Mouse (Mus musculus): ENCODE measurements around the gene Ppp1r12b.

The Ppp1r12b gene

DNA sequence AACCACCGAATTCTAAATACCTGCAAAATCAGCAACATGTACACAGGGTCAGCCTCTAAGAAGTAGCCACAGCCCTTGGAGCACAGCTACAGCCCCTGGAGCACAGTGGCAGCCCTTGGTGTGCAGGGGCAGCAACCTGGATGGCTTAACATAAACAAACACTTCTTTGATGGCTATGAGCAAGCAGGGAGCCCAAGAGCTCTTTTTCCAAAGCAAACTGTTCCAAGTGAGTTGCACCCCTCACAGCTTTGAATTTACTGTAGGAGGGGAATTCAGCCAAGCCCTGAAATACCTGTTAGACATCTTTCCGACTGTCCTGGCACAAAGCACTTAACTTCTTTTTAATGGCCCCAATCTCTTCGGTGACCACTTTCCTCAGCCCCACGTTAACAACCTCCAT lies 14.9 kb downstream of the Ppp1r12b start:
- no peak for DNase-seq (ENCODE audit: low spot score in 2 of 2)

DNA sequence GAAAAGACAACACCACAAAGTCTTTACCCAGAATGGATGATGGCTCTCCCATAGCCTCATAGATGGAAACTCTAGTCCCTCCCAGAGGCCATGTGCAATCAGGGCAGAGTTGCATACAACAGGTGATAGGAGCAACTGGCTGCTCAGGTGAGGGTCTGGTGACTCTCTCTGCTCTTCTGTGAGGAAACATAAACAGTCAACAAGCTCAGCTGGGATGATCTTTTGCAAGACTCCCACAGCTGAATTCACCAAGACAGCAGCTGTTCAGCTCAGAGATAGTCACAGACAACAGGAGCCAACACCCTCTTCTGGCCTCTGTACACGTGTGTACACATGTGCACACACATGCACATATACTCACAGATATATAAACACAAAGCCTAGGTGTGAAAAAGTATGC lies 17.5 kb downstream of the Ppp1r12b start:
- DNase-seq (ENCODE audit: low spot score in 2 of 2): no peak

DNA sequence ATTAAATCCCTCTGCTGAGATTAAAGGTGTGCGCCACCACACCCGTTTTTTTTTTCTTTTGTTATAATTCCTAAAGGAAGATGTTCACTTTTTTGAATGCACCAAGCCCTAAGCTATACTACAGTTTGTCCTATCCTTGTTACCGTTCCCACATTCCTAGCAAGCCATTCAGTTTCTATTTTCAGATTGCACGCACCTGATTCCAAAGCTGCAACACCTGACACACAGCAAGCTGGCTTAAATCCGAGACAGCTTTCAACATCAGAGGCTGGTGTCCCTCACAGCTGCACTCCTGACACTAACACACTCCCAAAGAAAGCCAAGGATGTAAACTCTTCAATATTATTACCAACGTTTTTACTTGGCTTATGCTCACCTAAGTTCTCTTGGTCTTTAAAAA lies 19.4 kb downstream of the Ppp1r12b start:
- DNase-seq (ENCODE audit: low spot score in 2 of 2): no peak

DNA sequence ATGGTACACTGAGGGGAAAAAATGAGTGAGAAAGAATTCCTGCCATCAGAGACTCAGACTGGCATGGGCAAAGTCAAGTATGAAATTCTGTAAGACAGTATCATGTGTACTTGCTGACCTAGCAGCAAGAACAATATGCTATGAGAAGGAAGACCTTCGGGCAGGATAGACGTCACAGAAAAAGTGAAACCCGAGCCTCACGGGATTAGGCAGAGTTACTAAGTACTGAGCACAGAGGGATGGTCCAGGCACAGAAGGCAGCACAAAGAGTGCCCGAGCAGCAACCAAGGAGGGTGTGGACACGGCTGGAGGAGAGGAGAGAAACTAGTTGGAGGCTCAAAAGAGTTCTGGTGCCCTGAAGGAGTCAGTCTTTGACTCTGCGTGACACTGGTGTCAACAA lies 23.3 kb downstream of the Ppp1r12b start:
- no peak for DNase-seq (ENCODE audit: low spot score in 2 of 2)

DNA sequence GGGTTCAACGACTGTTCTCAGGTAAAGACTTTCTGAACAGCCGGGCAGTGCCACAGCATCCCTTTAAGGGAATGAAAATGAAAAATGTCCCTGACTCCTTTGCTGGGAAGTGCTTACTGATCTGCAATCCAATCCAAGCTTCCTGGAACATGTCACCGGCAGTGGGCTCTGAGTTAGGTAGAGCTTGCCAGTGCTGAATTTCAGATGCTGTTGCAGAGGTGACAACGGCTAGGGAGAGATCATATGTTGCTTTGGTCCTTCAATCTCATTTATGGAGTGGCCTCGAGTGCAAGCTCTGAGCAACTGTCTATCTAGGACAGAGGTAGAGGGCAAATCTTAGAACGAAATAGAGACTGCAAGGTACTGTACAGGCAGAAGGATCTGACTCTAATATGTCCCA lies 36.7 kb downstream of the Ppp1r12b start:
- DNase-seq (ENCODE audit: low spot score in 2 of 2): no peak

DNA sequence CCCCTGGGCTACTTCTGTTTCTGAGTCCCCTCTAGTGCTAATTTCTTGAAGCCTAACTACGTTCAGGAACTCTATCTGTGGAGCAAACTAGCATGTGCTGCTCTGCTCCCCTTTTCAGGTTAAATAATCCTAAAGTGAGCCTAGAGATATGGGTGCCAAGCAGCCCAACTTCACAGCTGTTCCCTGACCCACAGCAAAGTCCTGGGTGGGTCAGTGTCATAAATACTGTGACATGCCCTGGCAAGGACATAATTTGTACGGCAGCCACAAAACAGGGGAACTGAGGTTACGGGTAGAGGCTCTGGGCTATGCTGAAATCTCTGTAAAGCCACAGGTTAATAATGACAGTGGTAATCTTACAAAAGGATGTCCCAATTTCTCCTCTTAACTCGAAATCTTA lies 40.3 kb downstream of the Ppp1r12b start:
- DNase-seq (ENCODE audit: low spot score in 2 of 2): no peak

DNA sequence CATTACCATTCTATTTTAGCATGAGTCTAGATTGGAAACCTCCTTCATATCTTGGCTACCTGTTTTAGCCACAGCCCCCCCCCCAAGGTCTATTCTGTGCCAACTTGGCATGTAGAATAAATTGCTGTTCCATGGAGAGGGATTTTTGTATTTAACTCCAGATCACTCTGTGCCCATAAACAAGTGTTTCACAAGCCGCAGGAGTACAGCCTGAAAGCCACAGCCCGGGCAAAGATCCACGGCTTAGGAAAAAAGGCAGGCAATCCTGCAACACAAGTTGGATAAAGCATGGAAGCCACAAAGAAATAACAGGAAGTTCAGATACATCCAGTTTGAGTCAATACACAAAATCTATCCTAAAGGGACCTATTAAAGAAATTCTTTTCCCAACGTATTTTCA lies 42.2 kb downstream of the Ppp1r12b start:
- no peak for DNase-seq (ENCODE audit: low spot score in 2 of 2)

DNA sequence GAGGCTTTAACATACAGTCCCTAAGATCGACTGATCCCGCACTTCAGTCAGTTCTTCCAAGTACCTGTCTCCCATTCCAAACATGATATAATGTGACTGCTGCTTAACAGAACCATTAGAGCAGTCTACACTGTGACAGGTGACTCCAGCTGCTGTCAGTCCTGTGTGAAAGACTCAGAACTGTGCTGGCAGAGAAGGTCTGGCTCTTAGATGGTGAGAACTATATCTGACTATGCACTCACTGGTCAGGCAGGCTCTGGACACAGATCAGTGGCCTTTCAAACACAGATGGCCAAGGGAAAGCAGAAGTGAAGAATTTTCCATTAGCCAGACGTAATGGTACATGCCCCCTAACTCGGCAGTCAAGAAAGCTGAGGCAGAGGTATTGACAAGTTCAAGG lies 43.9 kb downstream of the Ppp1r12b start:
- no peak for DNase-seq (ENCODE audit: low spot score in 2 of 2)

DNA sequence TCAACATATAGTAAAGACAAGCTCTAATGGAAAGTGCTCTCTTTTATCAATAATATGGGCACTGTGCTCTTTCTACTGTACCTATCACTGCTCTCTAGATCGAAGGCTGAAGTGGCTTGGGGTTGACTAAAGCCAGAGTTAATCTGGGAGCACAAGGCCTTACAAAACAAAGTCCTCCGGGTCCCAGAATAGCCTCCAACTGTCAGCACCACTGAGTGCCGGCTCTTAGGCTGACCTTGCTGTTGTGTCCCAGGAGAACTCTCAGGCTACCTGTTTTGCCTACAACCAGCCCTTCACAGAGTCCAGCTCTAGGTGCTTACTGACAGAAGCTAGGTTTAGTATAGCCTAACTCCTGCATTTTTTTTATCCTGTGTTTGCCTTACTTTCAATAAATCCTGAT lies 45.7 kb downstream of the Ppp1r12b start:
- no peak for DNase-seq (ENCODE audit: low spot score in 2 of 2)

DNA sequence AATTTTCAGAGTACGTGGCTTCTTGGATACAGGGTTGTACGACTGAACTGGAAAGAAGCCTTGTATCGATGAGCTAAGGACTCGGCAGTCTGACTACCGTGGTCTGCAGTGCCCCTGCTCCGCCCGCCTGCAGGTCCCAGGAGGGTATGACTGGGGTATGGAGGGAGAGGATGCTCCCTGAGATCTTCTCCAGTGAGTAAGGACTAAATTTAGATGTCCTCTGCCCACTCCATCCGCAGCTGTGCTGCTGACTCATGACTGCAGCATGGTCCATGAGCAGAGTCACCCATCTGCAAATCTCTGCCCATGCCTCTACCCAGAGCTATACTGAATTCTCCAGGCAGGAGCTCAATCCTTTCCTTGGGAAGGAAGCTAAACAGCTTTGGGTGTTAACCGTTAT lies 46.3 kb downstream of the Ppp1r12b start:
- no peak for DNase-seq (ENCODE audit: low spot score in 2 of 2)

DNA sequence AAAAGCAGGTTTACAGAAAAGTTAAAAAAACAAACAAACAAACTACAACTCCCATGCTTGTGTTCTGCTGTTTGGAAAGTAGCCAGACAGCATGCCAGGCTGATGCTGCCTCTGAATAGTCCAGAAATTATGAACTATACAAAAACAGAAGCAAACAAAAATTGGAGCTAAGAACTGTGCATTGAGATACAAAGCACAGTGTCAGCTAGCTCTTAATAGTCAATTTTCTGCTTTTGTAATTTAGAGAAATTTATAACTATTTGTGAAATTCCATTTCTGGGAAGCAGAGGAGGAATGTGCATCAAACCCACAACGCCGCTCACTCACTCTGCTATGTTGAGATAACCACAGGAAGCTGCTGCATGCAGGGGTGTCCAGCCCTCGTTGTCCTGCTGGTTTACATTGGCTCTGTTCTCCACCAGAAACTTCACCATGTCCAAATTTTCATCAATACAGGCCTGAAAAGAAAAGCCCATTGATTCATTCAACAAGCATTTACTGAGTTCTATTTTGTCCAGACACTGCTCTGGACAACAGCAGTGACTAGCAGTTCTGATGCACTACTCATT lies 53.6 kb downstream of the Ppp1r12b start:
- no peak for DNase-seq (ENCODE audit: low spot score in 2 of 2)

DNA sequence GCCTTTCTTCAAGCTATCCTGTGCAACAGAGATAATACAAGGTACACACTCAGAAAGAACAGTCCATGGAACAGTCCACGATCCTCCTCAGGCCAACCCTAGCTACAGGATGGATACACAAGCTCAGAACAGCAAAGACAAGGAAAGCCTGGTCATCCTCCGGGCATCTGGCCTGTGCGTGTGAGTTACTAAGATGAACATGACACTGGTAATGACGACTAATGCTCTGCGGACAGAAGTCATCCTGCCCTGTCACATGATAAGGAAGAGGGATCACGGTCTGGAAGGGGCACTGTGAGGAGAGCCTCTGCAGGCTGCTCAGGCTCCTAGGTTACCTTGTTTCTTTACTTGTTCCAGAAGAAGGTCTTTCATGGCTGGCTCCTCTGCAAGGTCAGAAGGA lies 59.7 kb downstream of the Ppp1r12b start:
- DNase-seq (ENCODE audit: low spot score in 2 of 2): no peak

DNA sequence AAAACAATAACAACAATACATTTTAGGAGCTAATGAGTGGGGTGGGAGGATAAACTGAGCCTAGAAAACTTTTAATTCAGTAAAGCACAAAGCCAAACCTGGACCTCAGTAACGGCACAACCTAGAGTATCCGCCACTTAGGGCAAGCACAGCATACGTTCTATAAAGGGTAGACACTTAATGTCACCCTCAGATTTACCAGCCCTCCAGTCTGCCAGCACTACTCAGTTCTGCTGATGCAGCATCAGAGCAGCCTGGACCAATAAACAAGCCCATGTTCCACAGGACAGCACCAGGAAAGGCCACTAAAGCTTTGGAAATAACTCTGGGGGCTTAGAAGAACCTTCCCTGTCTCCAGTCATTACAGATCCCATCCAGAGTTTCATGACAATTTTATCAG lies 60.9 kb downstream of the Ppp1r12b start:
- DNase-seq (ENCODE audit: low spot score in 2 of 2): no peak

DNA sequence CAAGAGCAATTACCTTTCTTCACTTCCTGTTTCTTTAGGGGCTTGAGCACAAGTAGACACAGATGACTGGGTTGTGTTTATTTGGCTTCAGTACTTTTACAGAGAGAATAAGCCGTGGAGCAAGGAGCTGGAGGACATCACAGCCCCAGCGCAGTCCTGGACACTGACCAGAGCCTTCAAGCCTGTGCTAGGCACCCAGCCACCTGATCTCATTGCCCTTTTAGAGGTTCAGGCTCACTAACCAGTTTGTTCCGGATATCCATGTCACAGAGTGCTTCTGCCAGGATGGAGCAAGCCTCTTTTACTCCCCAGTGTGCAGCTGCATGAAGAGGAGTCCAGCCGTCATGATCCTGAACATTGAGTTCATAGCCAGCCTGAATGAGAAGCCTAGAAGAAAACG lies 63.8 kb downstream of the Ppp1r12b start:
- DNase-seq (ENCODE audit: low spot score in 2 of 2): no peak

DNA sequence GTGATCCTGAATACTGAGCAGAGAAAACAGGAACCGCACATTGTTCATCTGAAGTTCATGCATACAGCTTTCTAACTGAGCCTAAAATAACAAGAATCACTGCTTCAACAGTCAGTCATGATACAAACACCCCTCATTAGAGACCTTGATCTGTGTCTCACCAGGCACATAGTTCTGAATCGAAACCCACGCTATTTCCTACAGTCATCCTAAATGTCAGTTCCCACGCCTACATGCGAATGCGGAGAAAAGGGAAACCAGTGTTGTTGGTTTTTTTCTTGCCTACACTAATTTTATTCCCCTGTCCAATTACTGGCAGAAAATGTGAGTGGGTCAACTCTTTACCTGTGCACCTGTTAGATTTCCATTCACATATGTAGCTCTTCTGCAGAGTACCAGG lies 66.1 kb downstream of the Ppp1r12b start:
- DNase-seq (ENCODE audit: low spot score in 2 of 2): no peak

DNA sequence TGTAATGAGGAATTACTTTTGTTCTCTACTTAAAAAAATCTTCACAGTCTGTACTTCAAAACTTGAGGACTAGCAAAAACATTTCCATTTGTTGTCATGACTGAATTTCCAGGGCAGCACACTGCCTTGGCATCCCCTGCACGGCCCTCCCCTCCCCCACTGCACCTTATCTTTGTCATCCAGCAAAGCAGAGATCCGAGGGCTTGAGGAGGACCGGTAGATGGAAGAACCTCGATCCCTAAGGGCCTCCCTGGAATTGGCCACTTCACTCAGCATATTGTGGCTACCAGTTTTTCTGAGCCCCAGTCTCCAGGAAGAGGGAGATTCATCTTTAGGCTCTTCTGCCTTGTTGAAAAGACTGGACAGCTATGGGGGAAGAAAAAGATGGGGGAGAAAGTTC lies 79.9 kb downstream of the Ppp1r12b start:
- no peak for DNase-seq (ENCODE audit: low spot score in 2 of 2)

DNA sequence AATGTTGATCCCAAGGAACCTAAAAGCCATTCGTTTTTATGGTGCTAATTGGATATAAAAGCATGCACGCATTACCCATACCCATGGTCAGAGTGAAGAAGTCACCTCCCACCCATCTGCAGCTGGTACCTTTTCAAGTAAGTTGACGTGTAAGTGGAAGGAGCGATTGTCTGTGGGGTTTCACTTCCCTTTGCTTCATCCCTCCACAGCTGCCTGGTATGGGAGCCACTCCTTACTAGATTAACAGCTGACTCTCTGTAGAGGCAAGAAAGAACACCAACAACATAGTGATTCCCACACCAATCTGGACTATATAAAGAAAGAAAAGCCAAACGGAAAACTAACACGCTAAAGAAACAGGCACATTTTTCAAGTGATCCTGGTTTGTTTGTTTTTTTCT lies 83.1 kb downstream of the Ppp1r12b start:
- peak in 1 of 2 experiments; percentile 22 for DNase-seq (ENCODE audit: low spot score in 2 of 2)

DNA sequence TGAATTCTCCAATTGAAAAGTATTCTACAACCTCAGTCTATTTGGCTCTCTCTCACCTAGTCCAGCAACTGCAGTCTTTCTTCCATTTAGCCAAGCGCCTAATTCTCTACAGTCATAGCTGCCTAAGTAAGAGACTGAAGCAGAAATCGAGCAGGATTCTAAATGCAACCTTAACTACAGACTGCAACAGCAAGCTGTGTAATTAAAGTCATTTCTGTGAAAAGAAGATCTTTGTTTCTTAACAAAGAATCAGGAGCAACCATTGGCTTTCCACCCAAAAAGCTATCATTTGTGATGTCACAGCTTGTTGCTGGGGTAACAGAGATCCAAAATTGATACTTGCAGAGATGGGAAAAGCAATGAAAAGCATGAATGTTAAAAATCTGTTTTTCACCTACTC lies 89.3 kb downstream of the Ppp1r12b start:
- DNase-seq (ENCODE audit: low spot score in 2 of 2): no peak

DNA sequence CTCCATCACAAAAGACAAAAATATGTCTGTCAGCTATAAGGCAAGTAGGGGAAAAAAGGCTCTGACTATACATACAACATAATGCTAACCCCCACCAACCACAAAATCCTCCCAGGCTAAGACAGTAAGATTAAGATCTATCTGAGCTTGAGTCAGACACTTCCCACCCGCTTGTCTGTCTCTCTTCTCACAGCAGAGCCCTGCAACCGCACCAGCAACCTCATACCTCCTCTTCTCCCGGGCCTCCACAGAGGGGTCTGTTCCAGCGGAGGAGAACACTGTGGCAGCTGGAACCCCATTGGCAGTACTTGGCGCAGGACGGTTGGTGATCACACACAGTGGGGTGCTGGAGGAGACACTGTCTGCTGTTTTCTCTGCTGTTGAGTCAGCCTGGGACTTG lies 90.2 kb downstream of the Ppp1r12b start:
- DNase-seq (ENCODE audit: low spot score in 2 of 2): no peak

DNA sequence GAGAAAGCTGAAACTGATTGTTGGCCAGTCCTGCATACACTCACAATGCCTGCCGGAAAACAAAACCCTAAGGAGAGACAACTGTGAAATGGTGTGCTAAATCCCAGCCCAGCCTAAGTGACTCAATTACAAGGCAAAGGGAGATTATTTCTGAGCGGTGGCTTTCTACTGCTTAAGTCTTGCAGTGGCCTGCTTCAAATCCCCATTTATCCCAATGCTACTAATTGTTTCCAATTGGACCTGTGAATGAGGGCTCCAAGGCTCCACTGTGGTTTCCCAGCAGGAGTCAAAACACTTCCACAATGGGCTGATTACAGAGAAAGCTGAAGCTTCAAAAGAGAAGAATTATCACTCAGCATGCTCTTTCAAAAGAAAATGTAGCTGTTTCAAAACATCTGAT lies 95.2 kb downstream of the Ppp1r12b start:
- DNase-seq (ENCODE audit: low spot score in 2 of 2): no peak

DNA sequence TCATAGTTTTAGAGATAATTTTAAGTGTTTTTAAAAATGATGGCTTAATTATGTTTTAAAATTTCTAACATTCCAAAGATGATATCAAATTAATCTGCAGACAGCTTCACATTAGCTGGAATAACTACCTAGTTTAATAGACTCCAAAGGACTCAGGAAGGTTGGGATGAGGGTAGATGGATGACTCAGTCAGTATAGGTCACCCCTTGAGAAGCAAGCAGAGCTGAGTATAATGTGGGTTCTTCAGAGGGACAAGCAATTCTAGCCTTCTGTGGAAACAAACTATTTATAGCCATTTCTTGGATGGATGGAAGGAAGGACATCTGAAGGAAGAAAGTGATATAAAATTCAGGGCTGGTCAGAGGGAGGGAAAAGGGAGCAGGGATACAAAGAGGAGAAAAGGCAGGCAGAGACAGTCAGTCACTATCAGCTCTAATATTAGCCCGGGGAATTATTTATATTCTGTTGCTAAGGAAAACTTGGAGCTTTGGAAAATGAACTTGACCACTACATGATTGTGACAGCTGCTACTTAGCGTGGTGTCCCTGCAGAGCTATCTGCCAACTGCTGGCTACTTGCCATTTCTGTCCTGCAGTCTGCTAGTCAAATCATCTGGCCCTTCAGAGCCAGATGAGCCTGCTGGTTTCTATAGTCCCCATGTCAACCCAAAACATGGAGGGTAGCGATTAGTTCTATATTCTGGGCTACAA lies 97.2 kb downstream of the Ppp1r12b start:
- DNase-seq (ENCODE audit: low spot score in 2 of 2): no peak

DNA sequence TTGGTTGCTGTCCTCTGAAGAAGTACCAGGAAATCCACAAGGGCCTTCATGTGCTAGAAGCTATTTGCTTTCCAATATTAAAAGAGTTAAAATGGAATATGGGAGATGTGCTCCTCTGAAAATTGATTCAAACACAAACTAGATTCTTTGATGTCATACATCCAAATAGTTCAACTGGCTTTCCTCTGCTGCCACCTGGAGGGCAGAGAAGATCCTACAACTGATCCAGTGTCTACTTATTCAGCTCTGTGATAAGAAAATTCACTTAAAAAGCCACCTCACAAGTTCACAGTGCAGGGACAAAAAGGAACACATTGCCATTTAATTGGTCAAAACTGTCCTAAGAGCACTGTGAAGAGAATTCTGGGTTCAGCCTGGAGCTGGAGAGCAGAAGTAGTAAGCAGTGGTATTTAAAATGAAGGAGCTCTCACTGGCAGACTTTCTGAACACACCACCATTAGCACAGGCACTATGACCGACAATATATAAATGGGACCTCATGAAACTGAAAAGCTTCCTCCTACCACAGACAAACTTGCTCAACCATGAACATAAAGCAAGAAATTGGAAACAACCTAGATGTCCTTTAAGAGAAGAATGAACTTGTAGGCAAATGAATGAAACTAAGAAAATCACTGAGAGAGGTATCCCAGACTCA lies 101.3 kb downstream of the Ppp1r12b start:
- peak; percentile 28 to 67 for DNase-seq (ENCODE audit: low spot score in 2 of 2)

DNA sequence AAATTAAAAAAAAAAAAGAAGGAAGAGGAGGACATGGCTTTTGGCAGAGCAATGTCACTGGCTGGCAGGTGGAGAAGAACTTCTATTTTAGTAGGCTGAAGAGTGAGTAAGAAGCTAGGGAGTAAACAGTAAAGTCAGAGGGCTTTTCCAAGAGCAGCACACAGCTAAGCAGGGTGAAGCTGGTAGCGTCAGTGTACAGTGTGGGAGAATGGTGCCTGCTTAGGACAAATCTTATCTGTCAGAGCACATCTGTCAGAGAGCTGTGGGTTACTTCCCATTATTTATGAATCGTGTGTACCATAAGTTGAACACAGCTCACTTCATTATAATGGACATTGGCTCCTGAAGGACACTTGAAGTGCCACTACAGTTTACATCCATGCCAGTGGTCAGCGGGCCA lies 102.9 kb downstream of the Ppp1r12b start:
- DNase-seq (ENCODE audit: low spot score in 2 of 2): no peak

DNA sequence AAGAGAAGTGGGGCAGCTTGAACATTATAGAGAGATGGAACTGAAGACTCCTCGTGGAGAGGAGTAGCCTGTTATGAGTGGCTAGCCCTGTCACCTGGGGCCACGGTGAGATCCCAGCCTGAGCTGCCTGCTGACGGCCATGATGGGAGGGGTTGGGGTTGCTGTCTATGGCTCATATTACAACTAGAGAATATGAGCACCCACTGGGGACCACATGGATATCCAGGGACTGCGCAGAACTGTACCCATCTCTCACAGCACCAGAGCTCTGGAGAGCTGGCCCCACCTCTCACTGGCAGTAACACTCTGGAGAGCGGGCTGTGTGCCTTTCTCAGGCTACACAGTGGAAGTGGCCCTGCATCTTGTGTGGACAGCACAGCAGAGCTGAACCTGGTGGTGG lies 104.5 kb downstream of the Ppp1r12b start:
- DNase-seq (ENCODE audit: low spot score in 2 of 2): no peak
